Mouse (Mus musculus) midbrain, embryonic 15.5 days (tissue): ENCODE results near the gene Chd5. TPM values are rescaled to one million over a fixed set of nuclear protein-coding genes. Genes with fewer than 3 reads are reported as not detected.

ENCODE experiments used
- ATAC-seq: fragments of 200-750 bp; cut with Nextera tagmentation; replicated peaks from 2 replicates; pipeline ENCODE4 v1.8.0; 2017; ENCODE audit warnings: moderate TSS enrichment
- H3K27ac ChIP-seq: fragments of 300-500 bp; sonication (generic); 2 replicates; pipeline ENCODE4 v1.5.1; 2015; ENCODE audit warnings: mild to moderate bottlenecking, inconsistent platforms
- H3K27me3 ChIP-seq: fragments of 300-500 bp; sonication (generic); replicated peaks from 2 replicates; pipeline ENCODE4 v1.6.1; 2015; ENCODE audit warnings: inconsistent platforms
- H3K36me3 ChIP-seq: fragments of 300-500 bp; sonication (generic); replicated peaks from 2 replicates; pipeline ENCODE4 v1.6.1; 2015; ENCODE audit warnings: inconsistent platforms
- H3K4me1 ChIP-seq: fragments of 300-500 bp; sonication (generic); 2 replicates; pipeline ENCODE4 v1.6.1; 2015; ENCODE audit warnings: inconsistent platforms
- H3K4me2 ChIP-seq: fragments of 300-500 bp; sonication (generic); 2 replicates; pipeline ENCODE4 v1.6.1; 2015; ENCODE audit warnings: inconsistent platforms, mild to moderate bottlenecking, moderate library complexity
- H3K4me3 ChIP-seq: fragments of 300-500 bp; sonication (generic); 2 replicates; pipeline ENCODE4 v1.5.1; 2015; ENCODE audit warnings: mild to moderate bottlenecking, inconsistent platforms
- H3K9ac ChIP-seq: fragments of 300-500 bp; sonication (generic); 2 replicates; pipeline ENCODE4 v1.6.1; 2015; ENCODE audit warnings: mild to moderate bottlenecking, inconsistent platforms
- H3K9me3 ChIP-seq: fragments of 300-500 bp; sonication (generic); 2 replicates; pipeline ENCODE4 v1.6.1; 2016; ENCODE audit warnings: inconsistent platforms
- WGBS: fragments of 180-500 bp; shearing (Covaris S2); methylation state at CpG from one replicate; pipeline ENCODE4 v1.1.7; 2015; ENCODE audit warnings: mixed read lengths; 5-methylcytosine and 5-hydroxymethylcytosine counted together
- polyA plus RNA-seq: library from polyadenylated mRNA; unstranded; fragments of >200 nt; fragmentation: Nextera tagmentation; extraction: Ambion mirVana; gene quantifications from 2 replicates; pipeline ENCODE4 v1.2.1, GENCODE M21; 2015

Chd5 gene
- polyA plus RNA-seq, result 57.0 and 65.0 TPM in 2 replicates

DNA sequence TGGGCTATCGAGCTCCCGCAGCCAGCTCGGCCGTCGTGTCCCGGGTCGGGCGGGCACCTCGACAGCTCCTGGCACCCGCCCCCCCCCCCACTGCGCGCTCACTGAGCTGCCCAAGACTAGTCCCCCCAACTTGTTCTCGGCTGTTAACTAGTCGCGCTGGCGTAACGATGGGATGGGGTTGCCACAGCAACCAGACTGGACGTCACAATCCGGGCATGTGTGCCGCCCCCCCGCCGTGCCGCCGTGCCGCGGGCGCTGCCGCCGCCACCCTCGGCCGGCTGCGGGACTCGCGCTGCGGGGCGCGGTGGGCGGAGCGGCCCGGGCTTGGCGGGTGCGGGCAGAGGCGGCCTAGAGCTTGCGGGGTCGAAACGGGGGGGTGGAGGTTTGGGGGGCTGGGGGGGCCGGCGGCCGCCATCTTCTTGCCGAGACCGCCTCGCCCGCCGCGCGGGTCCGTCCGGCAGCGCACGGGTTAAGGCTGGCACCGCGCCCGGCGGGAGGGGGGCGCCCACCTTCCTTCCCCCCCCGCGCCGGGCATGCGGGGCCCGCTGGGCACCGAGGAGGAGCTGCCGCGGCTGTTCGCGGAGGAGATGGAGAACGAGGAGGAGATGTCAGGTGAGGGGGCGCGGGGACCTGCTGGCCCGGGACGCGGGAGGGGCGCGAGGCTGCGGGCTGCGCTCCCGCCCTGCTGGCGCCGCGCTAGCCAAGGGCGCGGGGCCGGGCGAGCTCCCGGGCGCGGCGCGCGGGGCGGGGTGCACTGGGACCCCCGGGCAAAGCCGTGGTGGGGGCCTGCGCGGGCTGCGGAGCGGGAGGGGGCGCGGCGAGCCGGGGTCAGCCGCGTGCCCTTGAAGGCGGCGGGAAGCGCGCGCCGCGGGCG, at the start of gene Chd5:
Gene Chd5 (plus strand): TSS at position 233 of the 874 bp plus-strand sequence.
- no peaks in the 10 kb centered on the region for H3K9me3 ChIP-seq
- H3K36me3 ChIP-seq, result peaks cover 10% of the 10 kb centered on the region
- ATAC-seq, result peak; percentile 57
- peaks cover 8% of the 10 kb centered on the region for H3K27me3 ChIP-seq
- H3K4me3 ChIP-seq, result peak within 1 kb of the TSS; percentile 81
- peaks cover 35% of the 10 kb centered on the region for H3K4me1 ChIP-seq
- under 1% methylated on average over 88 of the region's 120 CpGs for WGBS
- H3K9ac ChIP-seq, result peak within 1 kb of the TSS; percentile 85
- H3K27ac ChIP-seq, result peak within 1 kb of the TSS; percentile 84
- H3K4me2 ChIP-seq, result peak within 1 kb of the TSS; percentile 81

DNA sequence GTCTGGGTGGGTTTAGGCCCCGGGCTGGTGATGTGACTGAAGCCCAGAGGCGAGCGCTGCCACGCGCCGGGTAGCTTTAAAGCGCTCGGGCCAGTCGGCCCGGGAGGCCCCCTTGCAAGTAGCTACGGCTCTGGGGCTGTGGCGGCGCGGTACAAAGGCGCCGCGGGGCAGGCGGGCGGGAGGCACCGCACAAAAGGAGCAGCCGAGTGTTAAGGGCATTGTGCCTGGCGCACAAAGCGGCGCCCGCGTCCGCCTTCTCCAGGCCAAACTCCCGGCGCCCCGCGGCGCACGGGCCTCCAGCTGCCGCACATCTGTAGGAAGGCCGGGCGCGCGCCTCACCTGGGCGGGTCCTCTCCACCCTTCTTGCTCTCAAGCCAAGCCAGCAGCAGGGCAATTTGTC, 48.1 kb upstream of the Chd5 start:
- H3K9me3 ChIP-seq, result no peaks in the 10 kb centered on the region
- H3K27me3 ChIP-seq, result peaks cover 87% of the 10 kb centered on the region
- H3K27ac ChIP-seq, result no peak overlapping the region
- under 1% methylated on average over 39 of the region's 39 CpGs for WGBS
- H3K4me1 ChIP-seq, result peaks cover 58% of the 10 kb centered on the region
- H3K4me2 ChIP-seq, result peak overlapping the region; percentile 59
- H3K4me3 ChIP-seq, result peak overlapping the region; percentile 30
- no peak for ATAC-seq
- H3K36me3 ChIP-seq, result no peaks in the 10 kb centered on the region
- H3K9ac ChIP-seq, result peak overlapping the region; percentile 26

GRCm38 (mm10) chr4:152290991-152291390, 47.5 kb upstream of the Chd5 start:
- Histone ChIP-seq H3K36me3 (no peaks in the 10 kb centered on the region), H3K4me3 (no peak overlapping the region), H3K27me3 (peaks cover 87% of the 10 kb centered on the region), H3K4me2 (peak overlapping the region; percentile 59), H3K27ac (no peak overlapping the region), H3K9me3 (no peaks in the 10 kb centered on the region), H3K4me1 (peaks cover 56% of the 10 kb centered on the region), H3K9ac (peak overlapping the region; percentile 26; the same call in 1 of the 2 replicates)
- 8% methylated on average over 11 of the region's 11 CpGs for WGBS
- no peak for ATAC-seq

DNA sequence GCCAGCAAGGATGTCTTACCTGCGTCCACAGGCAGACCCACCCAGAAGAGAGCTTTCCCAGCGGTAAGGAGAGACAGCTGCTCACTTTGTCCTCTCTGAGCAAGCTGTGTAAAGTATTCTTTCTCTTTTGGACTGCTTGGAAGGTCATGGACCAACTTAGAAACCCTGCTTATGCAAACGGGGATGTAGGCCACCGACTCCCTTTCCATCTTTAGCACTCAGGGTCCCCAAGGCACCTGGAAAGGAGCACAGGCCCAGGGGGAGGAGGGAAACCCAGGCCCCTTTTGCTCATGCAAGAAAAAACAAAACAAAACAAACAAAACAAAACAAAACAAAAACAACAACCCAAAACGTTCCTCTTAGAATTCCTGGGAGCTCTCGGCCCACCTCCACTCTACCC, 46.9 kb upstream of the Chd5 start, which contains the start of gene Hes3:
Gene Hes3 (minus strand): TSS at position 101 of the 400 bp plus-strand sequence.
- WGBS, result 16% methylated on average over 6 of the region's 6 CpGs

DNA sequence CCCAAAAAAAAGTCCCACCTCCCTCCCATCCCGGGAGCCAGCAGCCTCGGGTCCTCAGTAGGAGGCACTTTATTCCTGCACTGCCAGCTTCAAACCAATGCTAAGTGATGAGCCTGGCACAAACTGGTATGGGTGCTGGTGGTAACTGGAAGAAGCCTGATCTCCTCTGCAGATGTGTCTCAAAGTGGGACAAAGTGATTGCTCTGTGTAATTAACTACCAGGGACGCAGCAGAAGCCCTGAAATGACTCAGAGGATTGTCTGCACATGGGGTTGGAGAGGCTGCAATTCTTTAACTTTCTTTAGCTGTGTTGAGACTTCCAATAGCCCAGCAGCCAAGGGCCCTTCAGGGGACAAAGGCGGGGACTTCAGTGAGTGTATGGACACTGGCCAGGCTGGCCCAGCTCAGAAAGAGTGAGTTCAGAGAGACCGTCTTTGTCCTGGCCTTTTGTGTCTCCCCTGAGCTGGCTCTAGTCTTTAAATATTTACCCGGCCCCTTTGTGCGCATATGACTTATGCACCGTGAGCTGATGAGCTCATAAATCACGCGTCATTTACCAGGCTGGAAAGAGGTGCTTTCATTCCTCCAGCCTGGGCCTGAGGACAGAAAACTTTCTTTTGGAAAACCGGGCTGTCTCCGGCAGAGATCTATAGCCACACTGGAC, 46.2 kb upstream of the Chd5 start:
- Histone ChIP-seq H3K4me1 (peaks cover 47% of the 10 kb centered on the region), H3K27me3 (peaks cover 75% of the 10 kb centered on the region)

More for the DNA sequence above, 46.9 kb upstream of the Chd5 start, which contains the start of gene Hes3:
- Histone ChIP-seq H3K27ac (no peak within 1 kb of the TSS), H3K4me2 (peak within 1 kb of the TSS; percentile 59), H3K4me3 (peak within 1 kb of the TSS; percentile 30), H3K27me3 (peaks cover 82% of the 10 kb centered on the region), H3K36me3 (no peaks in the 10 kb centered on the region), H3K9ac (peak within 1 kb of the TSS; percentile 26), H3K4me1 (peaks cover 53% of the 10 kb centered on the region), H3K9me3 (no peaks in the 10 kb centered on the region)
- no peak for ATAC-seq

DNA sequence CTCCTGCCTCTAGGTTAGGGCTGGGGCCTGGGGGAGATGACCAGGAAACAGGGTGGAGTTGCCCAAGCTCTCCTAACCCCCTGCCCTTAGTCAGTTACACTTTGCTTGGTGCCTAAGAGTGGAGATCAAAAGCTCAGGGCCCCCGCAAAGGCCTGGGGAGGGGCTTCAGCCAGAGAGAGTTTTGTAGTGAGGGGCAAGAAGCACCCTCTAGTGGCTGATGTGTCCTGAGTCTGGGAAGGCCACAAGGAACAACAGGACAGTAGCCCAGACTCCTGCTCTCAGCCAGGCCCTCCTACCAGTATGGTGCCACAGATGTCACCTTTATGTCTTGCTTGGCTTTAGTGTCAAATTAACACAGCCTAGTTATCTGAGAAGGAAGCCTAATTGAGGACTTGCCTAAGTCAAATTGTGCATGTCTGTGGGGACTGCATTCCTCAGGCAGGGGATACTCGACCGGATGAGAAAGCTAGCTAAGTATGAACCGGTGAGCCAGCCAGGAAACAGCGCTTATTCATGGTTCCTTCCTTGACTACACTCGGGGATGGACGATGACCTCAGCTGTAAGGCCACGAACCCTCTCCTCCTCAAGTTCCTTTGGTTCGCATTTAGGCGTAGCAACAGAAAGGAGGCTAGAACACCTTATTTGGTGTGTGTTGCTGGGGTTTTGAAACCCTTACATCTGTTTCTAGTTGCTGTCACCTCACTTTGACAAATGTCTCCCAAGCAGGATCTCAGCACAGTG, 44.1 kb upstream of the Chd5 start:
- Histone ChIP-seq H3K27me3 (peaks cover 60% of the 10 kb centered on the region), H3K4me2 (no peak overlapping the region), H3K4me3 (no peak overlapping the region), H3K4me1 (peaks cover 46% of the 10 kb centered on the region), H3K9ac (no peak overlapping the region), H3K27ac (no peak overlapping the region), H3K9me3 (no peaks in the 10 kb centered on the region), H3K36me3 (no peaks in the 10 kb centered on the region)
- WGBS, result 57% methylated on average over 10 of the region's 10 CpGs
- no peak for ATAC-seq

More for the DNA sequence above, 46.2 kb upstream of the Chd5 start:
- H3K9ac ChIP-seq, result no peak overlapping the region
- no peaks in the 10 kb centered on the region for H3K9me3 ChIP-seq
- no peaks in the 10 kb centered on the region for H3K36me3 ChIP-seq
- H3K27ac ChIP-seq, result no peak overlapping the region
- WGBS, result 8% methylated on average over 12 of the region's 12 CpGs
- H3K4me2 ChIP-seq, result no peak overlapping the region
- no peak overlapping the region for H3K4me3 ChIP-seq
- no peak for ATAC-seq

DNA sequence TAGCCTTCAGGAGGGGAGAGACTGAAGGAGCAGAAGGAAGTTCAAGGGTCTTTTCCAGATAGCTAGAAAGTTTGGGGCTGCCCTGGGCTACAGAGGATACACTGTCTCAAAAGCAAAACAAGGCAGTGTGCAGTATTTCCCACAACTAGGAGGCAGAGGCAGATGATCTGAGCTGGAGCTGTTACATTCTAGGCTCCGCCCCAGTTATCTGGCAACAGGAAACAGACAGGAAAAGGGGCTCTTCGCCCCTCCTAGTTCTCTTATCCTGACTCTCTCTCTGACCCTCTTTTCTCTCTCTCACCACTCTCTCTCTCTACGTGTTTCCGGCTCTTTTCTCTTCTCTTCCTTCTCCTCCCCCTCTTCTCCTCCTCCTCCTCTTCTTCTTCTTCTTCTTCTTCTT, 42.5 kb upstream of the Chd5 start:
- H3K9me3 ChIP-seq, result no peaks in the 10 kb centered on the region
- peaks cover 46% of the 10 kb centered on the region for H3K27me3 ChIP-seq
- H3K27ac ChIP-seq, result no peak overlapping the region
- H3K4me1 ChIP-seq, result peaks cover 35% of the 10 kb centered on the region
- no peak overlapping the region for H3K4me3 ChIP-seq
- no peak for ATAC-seq
- 53% methylated on average over 4 of the region's 4 CpGs for WGBS
- no peak overlapping the region for H3K4me2 ChIP-seq
- H3K9ac ChIP-seq, result no peak overlapping the region
- peaks cover 11% of the 10 kb centered on the region; the same call in 1 of the 2 replicates for H3K36me3 ChIP-seq

- H3K4me1 ChIP-seq, result peaks cover 31% of the 10 kb centered on the region
- no peak overlapping the region for H3K9ac ChIP-seq
- no peak overlapping the region for H3K27ac ChIP-seq
- H3K4me3 ChIP-seq, result peak overlapping the region; percentile 96
- no peaks in the 10 kb centered on the region for H3K9me3 ChIP-seq
- H3K27me3 ChIP-seq, result peaks cover 42% of the 10 kb centered on the region
- 23% methylated on average over 8 of the region's 8 CpGs for WGBS
- ATAC-seq, result no peak
- H3K4me2 ChIP-seq, result peak overlapping the region; percentile 97
- H3K36me3 ChIP-seq, result peaks cover 11% of the 10 kb centered on the region; the same call in 1 of the 2 replicates
Observed at GRCm38 (mm10) chr4:152296371-152296770, 42.1 kb upstream of the Chd5 start.

DNA sequence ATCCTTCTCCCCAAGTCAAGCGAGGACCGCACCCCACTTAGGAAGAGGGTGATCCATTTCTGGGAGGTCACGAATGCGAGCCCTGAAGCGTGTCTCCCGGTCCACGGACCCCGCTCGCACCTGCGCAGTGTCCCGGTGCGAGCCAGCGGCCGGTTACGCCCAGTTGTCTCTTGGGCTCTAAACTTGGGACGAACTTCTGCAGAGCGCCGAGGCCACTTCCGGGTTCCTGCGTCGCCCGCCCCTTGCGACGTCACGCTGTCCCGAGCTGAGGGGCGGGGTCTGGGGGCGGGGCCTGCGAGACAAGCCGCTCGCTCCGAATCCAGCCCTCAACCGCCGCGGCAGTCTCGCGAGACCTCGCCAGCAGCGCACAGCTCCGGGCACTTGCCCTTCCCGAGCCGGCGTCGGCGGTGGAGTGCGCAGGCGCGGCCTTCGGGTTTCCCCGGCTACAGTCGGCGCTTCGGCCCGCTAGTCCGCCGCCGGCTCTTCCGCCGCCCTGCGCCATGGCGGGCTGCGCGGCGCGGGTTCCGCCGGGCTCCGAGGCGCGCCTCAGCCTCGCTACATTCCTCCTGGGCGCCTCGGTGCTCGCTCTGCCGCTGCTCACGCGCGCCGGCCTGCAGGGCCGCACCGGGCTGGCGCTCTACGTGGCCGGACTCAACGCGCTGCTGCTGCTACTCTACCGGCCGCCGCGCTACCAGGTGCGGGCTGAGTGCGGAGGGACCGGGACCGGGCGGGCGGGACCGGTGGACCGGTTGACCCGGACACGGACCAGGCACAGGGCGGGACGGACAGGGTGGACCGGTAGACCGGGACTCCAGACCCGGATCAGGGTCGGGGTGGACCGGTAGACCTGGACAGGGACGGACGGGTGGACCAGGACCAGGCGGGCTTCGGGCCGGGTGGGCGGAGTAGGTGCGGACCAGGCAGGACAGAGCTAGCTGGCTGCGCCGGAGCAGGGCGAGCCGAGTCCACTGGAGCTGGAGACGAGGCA, 41.3 kb upstream of the Chd5 start, which contains the start of gene Icmt:
Gene Icmt (plus strand): TSS at position 354 of the 988 bp plus-strand sequence.
- Histone ChIP-seq H3K9ac (peak within 1 kb of the TSS; percentile 92), H3K36me3 (peaks cover 11% of the 10 kb centered on the region; the same call in 1 of the 2 replicates), H3K4me1 (peaks cover 24% of the 10 kb centered on the region), H3K27ac (peak within 1 kb of the TSS; percentile 82), H3K9me3 (no peaks in the 10 kb centered on the region), H3K27me3 (peaks cover 34% of the 10 kb centered on the region), H3K4me3 (peak within 1 kb of the TSS; percentile 96), H3K4me2 (peak within 1 kb of the TSS; percentile 97)
- peak; percentile 95 for ATAC-seq
- WGBS, result under 1% methylated on average over 116 of the region's 119 CpGs

- H3K4me2 ChIP-seq, result peak overlapping the region; percentile 97; the same call in 1 of the 2 replicates
- H3K9me3 ChIP-seq, result no peaks in the 10 kb centered on the region
- H3K27me3 ChIP-seq, result peaks cover 22% of the 10 kb centered on the region
- 90% methylated on average over 14 of the region's 14 CpGs for WGBS
- no peak overlapping the region for H3K4me3 ChIP-seq
- no peak overlapping the region for H3K27ac ChIP-seq
- H3K36me3 ChIP-seq, result peaks cover 11% of the 10 kb centered on the region; the same call in 1 of the 2 replicates
- ATAC-seq, result no peak
- peak overlapping the region; percentile 10; the same call in 1 of the 2 replicates for H3K9ac ChIP-seq
- H3K4me1 ChIP-seq, result peaks cover 16% of the 10 kb centered on the region
Observed at GRCm38 (mm10) chr4:152298836-152299235, 39.6 kb upstream of the Chd5 start.

GRCm38 (mm10) chr4:152300375-152300774, 38.1 kb upstream of the Chd5 start:
- 90% methylated on average over 8 of the region's 8 CpGs for WGBS
- H3K4me3 ChIP-seq, result no peak overlapping the region
- no peak overlapping the region for H3K4me2 ChIP-seq
- H3K36me3 ChIP-seq, result peaks cover 13% of the 10 kb centered on the region; the same call in 1 of the 2 replicates
- ATAC-seq, result no peak
- no peak overlapping the region for H3K27ac ChIP-seq
- H3K4me1 ChIP-seq, result peaks cover 16% of the 10 kb centered on the region
- no peaks in the 10 kb centered on the region for H3K9me3 ChIP-seq
- H3K27me3 ChIP-seq, result peaks cover 6% of the 10 kb centered on the region
- no peak overlapping the region for H3K9ac ChIP-seq
